Mouse (Mus musculus): ENCODE data around the gene 3110021N24Rik.

The 3110021N24Rik gene

DNA sequence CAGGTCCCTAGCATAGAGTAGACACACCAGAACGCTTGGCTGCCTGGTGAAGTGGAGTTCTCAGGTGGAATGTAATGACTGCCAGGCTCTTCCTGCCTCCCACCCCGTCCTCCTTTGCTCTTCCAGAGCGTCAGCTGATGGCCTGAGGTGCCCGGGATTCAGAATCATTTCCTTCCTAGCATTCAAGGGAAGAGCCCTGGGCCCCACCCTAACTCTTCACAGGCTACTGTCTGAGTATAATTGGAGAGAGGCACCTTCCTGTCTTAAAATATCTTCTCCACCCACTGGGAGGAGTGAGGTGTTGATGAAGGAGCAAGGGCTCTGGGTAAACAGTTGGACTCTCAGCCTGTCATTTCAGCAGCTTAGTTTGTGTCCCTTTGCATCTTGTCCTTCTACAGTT lies 77.3 kb downstream of the 3110021N24Rik start:
- no peak for DNase-seq (ENCODE audit: low spot score in 2 of 2)

DNA sequence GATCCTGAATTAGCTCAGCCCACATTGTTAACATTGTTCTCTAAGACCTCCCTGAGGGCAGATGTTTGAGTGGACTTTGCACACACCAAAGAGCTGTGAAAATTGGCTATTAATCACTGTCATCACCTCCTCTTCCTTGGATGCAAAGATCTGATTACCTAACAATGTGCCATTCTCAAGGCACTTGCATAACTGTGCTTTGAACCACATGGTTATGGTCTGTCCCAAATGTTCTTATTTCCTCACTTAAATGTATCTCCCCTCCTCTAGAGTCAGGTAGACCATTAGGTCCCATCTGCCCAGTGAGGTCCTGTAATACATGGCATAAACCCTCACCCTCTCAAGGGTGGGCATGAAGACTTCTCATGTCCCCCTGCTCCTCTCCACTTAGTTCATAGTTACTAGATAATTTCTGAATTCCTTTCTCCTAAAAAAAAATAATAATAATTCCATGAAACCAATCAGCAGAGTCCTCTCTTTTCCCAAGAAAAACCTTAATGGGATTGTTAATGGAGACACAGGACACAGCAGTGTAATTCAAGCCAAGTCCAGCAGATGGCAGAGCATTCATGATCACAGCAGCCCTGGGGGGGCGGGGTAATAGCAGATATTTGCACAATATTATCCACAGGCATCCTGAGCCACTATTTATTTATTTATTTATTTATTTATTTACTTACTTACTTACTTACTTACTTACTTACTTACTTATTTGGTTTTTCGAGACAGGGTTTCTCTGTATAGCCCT lies 78.8 kb downstream of the 3110021N24Rik start:
- DNase-seq (ENCODE audit: low spot score in 2 of 2) = peak; percentile 51 to 69

DNA sequence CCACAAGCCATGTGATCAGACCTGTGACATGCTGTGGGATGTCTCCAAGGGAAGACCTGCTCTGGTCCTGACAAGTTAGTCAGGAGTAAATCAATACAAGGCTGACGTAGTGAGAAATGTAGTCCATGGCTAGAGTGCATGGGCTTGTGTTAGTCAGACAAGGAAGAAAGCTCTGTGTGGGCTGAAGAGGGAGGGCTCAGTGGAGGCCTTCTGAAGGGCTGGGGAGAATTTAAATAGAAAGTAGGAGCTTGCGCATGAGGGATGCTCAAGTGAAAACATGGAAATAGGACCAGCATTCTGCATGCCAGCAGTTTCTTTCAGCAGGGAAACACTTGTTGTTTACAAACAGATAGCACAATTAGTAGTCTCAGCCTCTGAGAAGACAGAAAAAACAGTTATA lies 84.1 kb downstream of the 3110021N24Rik start:
- DNase-seq (ENCODE audit: low spot score in 2 of 2) = no peak

DNA sequence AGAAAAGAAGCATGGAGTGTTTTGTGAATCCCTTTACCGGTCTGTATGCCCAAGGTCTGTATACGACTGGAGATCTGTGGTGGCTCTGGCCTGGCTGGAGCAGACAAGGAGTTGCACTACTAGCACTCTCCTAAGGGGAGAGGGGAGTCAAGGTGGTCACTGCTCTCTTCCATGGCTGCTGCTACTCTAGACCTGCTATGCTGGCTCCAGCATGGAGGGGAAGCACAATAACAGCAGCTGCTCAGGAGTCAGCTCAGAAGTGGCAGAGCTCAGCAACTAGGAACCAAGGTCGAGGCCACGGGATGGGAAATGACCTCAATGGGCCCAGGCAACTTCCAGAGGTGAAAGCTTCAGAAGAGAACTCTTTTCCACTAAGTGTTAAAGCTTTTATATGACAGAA lies 91.7 kb downstream of the 3110021N24Rik start:
- no peak for DNase-seq (ENCODE audit: low spot score in 2 of 2)

DNA sequence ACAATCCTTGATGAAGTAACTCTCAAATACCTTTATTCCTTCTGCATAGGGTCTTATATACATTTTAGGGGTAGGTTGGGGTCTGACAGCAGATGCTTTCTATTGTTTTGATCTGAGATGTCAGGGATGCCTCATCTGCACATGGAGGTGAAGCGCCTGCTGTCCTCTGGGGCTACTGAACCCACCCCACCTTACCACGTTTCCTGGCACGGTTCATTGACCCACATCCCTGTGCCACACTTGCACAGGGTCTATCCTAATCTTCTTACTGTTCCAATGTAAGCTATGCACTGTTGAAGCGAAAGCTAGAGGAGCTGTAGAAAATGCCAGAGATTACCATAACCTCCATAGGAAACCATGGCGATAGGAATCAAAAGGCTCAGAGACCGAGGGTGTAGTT lies 92.1 kb downstream of the 3110021N24Rik start:
- no peak for DNase-seq (ENCODE audit: low spot score in 2 of 2)

DNA sequence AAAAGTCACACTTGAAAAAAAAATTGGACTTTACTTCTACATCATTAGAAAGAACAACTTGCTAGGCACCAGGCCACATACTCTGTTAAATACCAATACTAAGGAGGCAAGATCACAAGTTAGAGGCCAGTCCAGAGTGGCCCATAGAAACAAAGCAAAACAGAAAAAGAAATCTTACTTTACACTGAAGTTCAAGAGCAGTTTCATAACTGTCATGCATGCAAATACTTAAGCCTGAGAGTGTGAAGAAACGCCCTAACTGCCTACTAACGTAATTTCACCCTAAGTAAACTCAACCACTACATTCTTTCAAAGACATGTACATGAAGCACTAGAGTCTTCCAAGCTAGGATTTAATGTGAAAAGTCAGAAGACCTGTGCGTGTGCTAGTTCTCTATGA lies 106.2 kb downstream of the 3110021N24Rik start:
- DNase-seq (ENCODE audit: low spot score in 2 of 2) = no peak

DNA sequence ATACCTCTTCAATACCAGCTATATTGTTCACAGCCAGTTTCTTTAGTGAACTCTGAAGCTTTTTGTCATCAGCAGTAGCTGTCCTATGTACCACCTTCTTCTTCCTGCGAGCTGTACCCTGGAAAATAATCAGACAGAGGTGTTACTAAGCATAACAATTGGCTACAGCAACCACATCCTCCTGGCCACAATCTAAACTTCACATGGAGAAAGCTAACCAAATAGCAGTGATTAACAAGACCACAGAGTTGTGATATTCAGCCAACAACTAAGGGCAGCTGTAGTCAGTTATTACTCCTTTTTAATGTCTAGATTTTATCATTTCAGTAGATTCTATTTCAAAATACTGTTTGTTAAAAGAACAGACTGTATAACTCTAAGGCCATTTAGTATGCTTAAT lies 106.6 kb downstream of the 3110021N24Rik start:
- no peak for DNase-seq (ENCODE audit: low spot score in 2 of 2)

DNA sequence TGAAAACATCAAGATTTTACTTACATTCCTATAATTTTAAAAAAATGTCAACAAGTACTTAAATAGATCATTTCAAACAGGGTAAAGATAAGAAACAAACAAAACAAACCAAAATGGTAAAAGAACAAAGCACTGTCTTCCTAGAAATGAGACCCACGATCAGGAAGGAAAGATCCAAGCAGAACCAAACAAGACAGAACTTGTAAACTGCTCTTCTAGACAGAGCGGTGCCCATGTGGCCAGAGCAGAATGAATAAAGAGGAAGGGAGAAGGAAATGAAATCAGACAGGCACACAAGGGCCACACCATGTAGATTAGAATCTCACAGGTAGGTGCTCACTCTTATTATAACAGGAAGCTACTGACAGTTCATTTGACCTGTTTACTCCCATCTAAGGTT lies 107.2 kb downstream of the 3110021N24Rik start:
- DNase-seq (ENCODE audit: low spot score in 2 of 2) = no peak

DNA sequence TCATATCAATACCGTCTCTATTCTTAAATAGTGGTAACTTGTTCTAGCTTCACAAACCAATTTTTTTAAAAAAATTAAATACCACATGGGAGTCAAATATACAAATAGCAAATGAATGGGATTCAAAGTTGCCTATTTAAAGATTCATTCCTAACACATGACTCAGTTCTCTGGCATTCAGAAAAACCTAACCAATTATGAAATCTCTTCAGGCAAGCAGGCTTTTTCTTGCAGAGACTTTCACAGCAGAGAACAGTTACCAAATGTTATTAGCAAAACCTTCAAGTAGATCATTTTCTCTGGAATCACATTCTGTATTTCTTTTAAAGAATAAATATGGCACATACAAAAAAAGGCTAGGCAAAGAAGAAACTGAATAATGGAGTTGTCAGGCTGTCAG lies 111.2 kb downstream of the 3110021N24Rik start:
- no peak for DNase-seq (ENCODE audit: low spot score in 2 of 2)

Data from urinary bladder, postnatal 36 days (tissue).